Mouse (Mus musculus) ES-E14 (cell line): ENCODE data around the gene 4933402J07Rik.

Source experiments
- CHD2 ChIP-seq: IDR thresholded peaks from 2 replicates; pipeline ENCODE4 v1.6.1; 2014; ENCODE audit warnings: mild to moderate bottlenecking, low read depth, low read length, inconsistent platforms
- HCFC1 ChIP-seq: IDR thresholded peaks from 2 replicates; pipeline ENCODE4 v1.6.1; 2012; ENCODE audit warnings: low read length, inconsistent platforms, borderline replicate concordance; ENCODE audit not compliant: insufficient read depth
- ZNF384 ChIP-seq: IDR thresholded peaks from 2 replicates; pipeline ENCODE4 v1.6.1; 2012; ENCODE audit warnings: low read depth, low read length, inconsistent platforms

DNA sequence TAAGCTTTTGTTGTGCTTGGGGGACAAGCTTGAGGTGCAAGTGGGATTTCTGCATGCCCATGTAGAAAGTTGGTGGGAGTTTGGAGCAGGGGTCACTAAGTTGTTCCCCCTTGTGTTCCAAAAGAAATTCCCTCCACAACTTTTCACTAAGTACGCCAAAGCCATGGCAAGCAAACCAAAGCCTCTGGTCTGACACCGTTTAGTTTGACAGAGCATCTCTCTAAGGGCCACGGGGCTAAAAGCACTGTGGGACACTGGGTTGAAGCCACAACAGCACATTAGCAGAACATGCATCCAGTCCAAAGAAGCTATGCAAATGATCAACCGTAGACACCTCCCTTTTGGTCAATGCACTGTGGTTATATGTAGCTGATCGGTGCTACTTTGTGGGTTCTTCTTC lies 5.5 kb downstream of the 4933402J07Rik start:
- TF ChIP-seq ZNF384 (no peak), CHD2 (no peak), HCFC1 (no peak)
